Mouse (Mus musculus) inflammation-experienced regulatory T-cells, adult 6 months (primary cell): ENCODE measurements around the gene Il25. TPM values are rescaled to one million over a fixed set of nuclear protein-coding genes. Genes with fewer than 3 reads are reported as not detected.

ENCODE experiments used
- polyA plus RNA-seq, 3 experiments: library from polyadenylated mRNA; unstranded; fragments of 100-300 nt; shearing (Covaris generic); gene quantifications; one replicate each; pipeline ENCODE4 v1.2.1; 2017

Il25 gene
- polyA plus RNA-seq, 3 experiments from 2014 or later, result not detected

Other genes with a start within 250 kb of the Il25 start
- 10 to 100 TPM; 87.2 to 94.2 (median 92.9) TPM for gene 1700123O20Rik, start 246.5 kb upstream of the Il25 start, polyA plus RNA-seq
- gene Acin1, start 245.8 kb upstream of the Il25 start, polyA plus RNA-seq, result 100 to 1,000 TPM; 108 to 175 (median 154) TPM
- gene Gm29776, start 233.9 kb upstream of the Il25 start, polyA plus RNA-seq, result under 1 TPM in 2 of 3 experiments, not detected in 1; 0.28 to 0.40 TPM
- not detected for gene Cebpe, start 220.5 kb upstream of the Il25 start, polyA plus RNA-seq
- under 1 TPM in 2 of 3 experiments, not detected in 1; 0.20 to 0.29 TPM for gene Slc7a8, start 150.7 kb upstream of the Il25 start, polyA plus RNA-seq
- gene Rnf212b, start 118.6 kb upstream of the Il25 start, polyA plus RNA-seq, result not detected
- 1 to 10 TPM; 2.1 to 8.4 (median 7.9) TPM for gene Homez, start 61.7 kb upstream of the Il25 start, polyA plus RNA-seq
- gene Ppp1r3e, start 55.1 kb upstream of the Il25 start, polyA plus RNA-seq, result 1 to 10 TPM in 2 of 3 experiments, not detected in 1; 2.4 to 4.1 TPM
- gene Bcl2l2, start 49.3 kb upstream of the Il25 start, polyA plus RNA-seq, result 1 to 10 TPM; 1.3 to 2.1 (median 1.7) TPM
- 1 to 10 TPM in 1 of 3 experiments, not detected in 2; 1.6 TPM for gene Gm20521, start 49.3 kb upstream of the Il25 start, polyA plus RNA-seq
- gene Pabpn1, start 40.2 kb upstream of the Il25 start, polyA plus RNA-seq, result 10 to 100 TPM; 18.6 to 36.8 (median 22.6) TPM
- gene Slc22a17, start 19.6 kb upstream of the Il25 start, polyA plus RNA-seq, result 1 to 10 TPM in 2 of 3 experiments, under 1 TPM in 1; 0.25 to 1.6 (median 1.4) TPM
- gene Efs, start 6.6 kb upstream of the Il25 start, polyA plus RNA-seq, result not detected
- not detected for gene Cmtm5, start 3.6 kb downstream of the Il25 start, polyA plus RNA-seq
- gene Myh6, start 34.2 kb downstream of the Il25 start, polyA plus RNA-seq, result not detected
- gene Gm17428, start 44.2 kb downstream of the Il25 start, polyA plus RNA-seq, result not detected
- not detected for gene Myh7, start 61.9 kb downstream of the Il25 start, polyA plus RNA-seq
- gene Ngdn, start 82.8 kb downstream of the Il25 start, polyA plus RNA-seq, result 100 to 1,000 TPM; 177 to 182 (median 181) TPM
- 1 to 10 TPM; 4.1 to 4.9 (median 4.2) TPM for gene Zfhx2, start 159.6 kb downstream of the Il25 start, polyA plus RNA-seq
- 10 to 100 TPM in 1 of 3 experiments, 1 to 10 TPM in 2; 7.8 to 12.1 (median 9.3) TPM for gene Thtpa, start 162.1 kb downstream of the Il25 start, polyA plus RNA-seq
- 100 to 1,000 TPM; 103 to 111 (median 110) TPM for gene Ap1g2, start 173.9 kb downstream of the Il25 start, polyA plus RNA-seq
- not detected for gene Jph4, start 184.2 kb downstream of the Il25 start, polyA plus RNA-seq